Mouse (Mus musculus) cerebellum, adult 9-11 months (tissue): ENCODE data around the gene Ank3.

Experiments used
- DNase-seq: peaks from one replicate; pipeline ENCODE4 v3.0.0; 2022

Ank3 gene

GRCm38 (mm10) chr10:69576264-69576663 is 177.7 kb downstream of the Ank3 start:
- DNase-seq = no peak

GRCm38 (mm10) chr10:69577061-69577728 is 178.6 kb downstream of the Ank3 start:
- no peak for DNase-seq

GRCm38 (mm10) chr10:69577729-69578061 is 179.1 kb downstream of the Ank3 start:
- DNase-seq = no peak

GRCm38 (mm10) chr10:69579585-69579984 is 181.0 kb downstream of the Ank3 start:
- no peak for DNase-seq

GRCm38 (mm10) chr10:69581525-69581924 is 183.0 kb downstream of the Ank3 start:
- DNase-seq = no peak

- no peak for DNase-seq
Observed at GRCm38 (mm10) chr10:69583874-69584481, 185.4 kb downstream of the Ank3 start.

GRCm38 (mm10) chr10:69584566-69584965 is 186.0 kb downstream of the Ank3 start:
- DNase-seq = no peak

- DNase-seq = no peak
Observed at GRCm38 (mm10) chr10:69585271-69585670, 186.7 kb downstream of the Ank3 start.

GRCm38 (mm10) chr10:69594186-69595131 is 195.9 kb downstream of the Ank3 start:
- peak; percentile 90 for DNase-seq

GRCm38 (mm10) chr10:69595487-69595886 is 196.9 kb downstream of the Ank3 start:
- DNase-seq = no peak

- no peak for DNase-seq
Observed at GRCm38 (mm10) chr10:69601471-69601870, 202.9 kb downstream of the Ank3 start.

GRCm38 (mm10) chr10:69602711-69603110 is 204.1 kb downstream of the Ank3 start:
- no peak for DNase-seq

GRCm38 (mm10) chr10:69604609-69605008 is 206.0 kb downstream of the Ank3 start:
- DNase-seq = no peak

- no peak for DNase-seq
Observed at GRCm38 (mm10) chr10:69605211-69605610, 206.6 kb downstream of the Ank3 start.

GRCm38 (mm10) chr10:69607611-69608119 is 209.1 kb downstream of the Ank3 start:
- no peak for DNase-seq

- no peak for DNase-seq
Observed at GRCm38 (mm10) chr10:69611314-69611713, 212.7 kb downstream of the Ank3 start.

GRCm38 (mm10) chr10:69611839-69612340 is 213.3 kb downstream of the Ank3 start:
- DNase-seq = no peak

GRCm38 (mm10) chr10:69616953-69617352 is 218.4 kb downstream of the Ank3 start:
- DNase-seq = no peak

GRCm38 (mm10) chr10:69617537-69618112 is 219.1 kb downstream of the Ank3 start:
- no peak for DNase-seq

- no peak for DNase-seq
Observed at GRCm38 (mm10) chr10:69620692-69621382, 222.3 kb downstream of the Ank3 start.

GRCm38 (mm10) chr10:69627767-69628166 is 229.2 kb downstream of the Ank3 start:
- DNase-seq = no peak

- no peak for DNase-seq
Observed at GRCm38 (mm10) chr10:69628743-69629142, 230.2 kb downstream of the Ank3 start.
